Mouse (Mus musculus): Measurements from ENCODE around the gene Evi2. TPM values are rescaled to one million over a fixed set of nuclear protein-coding genes. Genes with fewer than 3 reads are reported as not detected.

The Evi2 gene
- polyA plus RNA-seq, 1 experiment from 2014 or later: 2.1 TPM

GRCm38 (mm10) chr11:79552622-79553021 lies 22.2 kb upstream of the Evi2 start:
- 88% methylated on average over 1 of the region's 1 CpGs for WGBS
- H3K36me3 ChIP-seq (ENCODE audit: control insufficient read depth, insufficient read depth, low read length): peaks cover 10% of the 10 kb centered on the region; the same call in 1 of the 2 replicates

DNA sequence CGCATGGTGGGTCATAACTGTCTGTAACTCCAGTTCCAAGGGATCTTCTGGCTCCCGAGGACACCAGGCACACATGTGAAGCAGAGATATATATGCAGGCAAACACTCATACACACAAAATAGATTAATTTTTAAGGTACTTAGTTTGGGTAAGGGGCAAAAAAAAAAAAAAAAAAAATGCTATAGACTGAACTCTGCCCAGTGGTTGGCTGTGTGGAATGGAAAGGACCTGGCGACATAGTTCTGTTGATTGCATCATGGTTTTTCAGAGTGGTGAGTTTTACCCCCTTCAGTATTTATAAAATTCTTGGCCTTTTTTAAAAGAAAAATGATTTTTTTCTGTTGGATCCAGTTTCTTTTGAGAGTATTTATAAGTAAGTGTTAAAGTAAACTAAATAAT lies 5.9 kb upstream of the Evi2 start:
- no peak overlapping the region for H3K4me3 ChIP-seq (ENCODE audit: low read depth, low read length)
- H3K9ac ChIP-seq (ENCODE audit: low read depth, low read length): no peak overlapping the region
- H3K9me3 ChIP-seq (ENCODE audit: control insufficient read depth, low read length): no peaks in the 10 kb centered on the region
- ATAC-seq (ENCODE audit: low FRiP score): no peak
- H3K4me2 ChIP-seq (replicated peaks; ENCODE audit: low read depth, low read length): no peak overlapping the region
- H3K27ac ChIP-seq (ENCODE audit: low read depth, low read length): no peak overlapping the region
- DNase-seq (ENCODE audit: low spot score): no peak
- H3K36me3 ChIP-seq (ENCODE audit: control insufficient read depth, insufficient read depth, low read length): 0 out of 2 replicates have a peak, but pooled peaks cover 2% of the 10 kb centered on the region
- H3K27me3 ChIP-seq (ENCODE audit: control insufficient read depth, insufficient read depth, low read length): no peaks in the 10 kb centered on the region
- 95% methylated on average over 3 of the region's 3 CpGs for WGBS
- H3K4me1 ChIP-seq (replicated peaks; ENCODE audit: control insufficient read depth, insufficient read depth, low read length): no peaks in the 10 kb centered on the region

More at GRCm38 (mm10) chr11:79552622-79553021, 22.2 kb upstream of the Evi2 start:
- H3K4me3 ChIP-seq (ENCODE audit: low read depth, low read length): no peak overlapping the region
- H3K27me3 ChIP-seq (ENCODE audit: control insufficient read depth, insufficient read depth, low read length): no peaks in the 10 kb centered on the region
- H3K4me1 ChIP-seq (replicated peaks; ENCODE audit: control insufficient read depth, insufficient read depth, low read length): no peaks in the 10 kb centered on the region
- no peak for ATAC-seq (ENCODE audit: low FRiP score)
- no peak for DNase-seq (ENCODE audit: low spot score)
- no peak overlapping the region for H3K4me2 ChIP-seq (replicated peaks; ENCODE audit: low read depth, low read length)
- H3K9me3 ChIP-seq (ENCODE audit: control insufficient read depth, low read length): no peaks in the 10 kb centered on the region
- H3K9ac ChIP-seq (ENCODE audit: low read depth, low read length): no peak overlapping the region
- H3K27ac ChIP-seq (ENCODE audit: low read depth, low read length): no peak overlapping the region

- H3K27me3 ChIP-seq (ENCODE audit: control insufficient read depth, insufficient read depth, low read length): no peaks in the 10 kb centered on the region
- 96% methylated on average over 4 of the region's 4 CpGs for WGBS
Observed at GRCm38 (mm10) chr11:79535554-79535953, 5.2 kb upstream of the Evi2 start.

GRCm38 (mm10) chr11:79533950-79534690 lies 3.7 kb upstream of the Evi2 start:
- no peak overlapping the region for H3K4me2 ChIP-seq (replicated peaks; ENCODE audit: low read depth, low read length)
- H3K36me3 ChIP-seq (ENCODE audit: control insufficient read depth, insufficient read depth, low read length): no peaks in the 10 kb centered on the region
- no peak overlapping the region for H3K9ac ChIP-seq (ENCODE audit: low read depth, low read length)
- no peaks in the 10 kb centered on the region for H3K9me3 ChIP-seq (ENCODE audit: control insufficient read depth, low read length)
- no peak overlapping the region for H3K27ac ChIP-seq (ENCODE audit: low read depth, low read length)
- no peaks in the 10 kb centered on the region for H3K27me3 ChIP-seq (ENCODE audit: control insufficient read depth, insufficient read depth, low read length)
- 91% methylated on average over 8 of the region's 8 CpGs for WGBS
- no peak for DNase-seq (ENCODE audit: low spot score)
- no peaks in the 10 kb centered on the region for H3K4me1 ChIP-seq (replicated peaks; ENCODE audit: control insufficient read depth, insufficient read depth, low read length)
- no peak overlapping the region for H3K4me3 ChIP-seq (ENCODE audit: low read depth, low read length)
- ATAC-seq (ENCODE audit: low FRiP score): no peak

More at GRCm38 (mm10) chr11:79535554-79535953, 5.2 kb upstream of the Evi2 start:
- H3K4me3 ChIP-seq (ENCODE audit: low read depth, low read length): no peak overlapping the region
- no peak overlapping the region for H3K4me2 ChIP-seq (replicated peaks; ENCODE audit: low read depth, low read length)
- H3K9me3 ChIP-seq (ENCODE audit: control insufficient read depth, low read length): no peaks in the 10 kb centered on the region
- DNase-seq (ENCODE audit: low spot score): no peak
- no peak overlapping the region for H3K9ac ChIP-seq (ENCODE audit: low read depth, low read length)
- no peak overlapping the region for H3K27ac ChIP-seq (ENCODE audit: low read depth, low read length)
- no peaks in the 10 kb centered on the region for H3K4me1 ChIP-seq (replicated peaks; ENCODE audit: control insufficient read depth, insufficient read depth, low read length)
- no peak for ATAC-seq (ENCODE audit: low FRiP score)
- no peaks in the 10 kb centered on the region for H3K36me3 ChIP-seq (ENCODE audit: control insufficient read depth, insufficient read depth, low read length)

DNA sequence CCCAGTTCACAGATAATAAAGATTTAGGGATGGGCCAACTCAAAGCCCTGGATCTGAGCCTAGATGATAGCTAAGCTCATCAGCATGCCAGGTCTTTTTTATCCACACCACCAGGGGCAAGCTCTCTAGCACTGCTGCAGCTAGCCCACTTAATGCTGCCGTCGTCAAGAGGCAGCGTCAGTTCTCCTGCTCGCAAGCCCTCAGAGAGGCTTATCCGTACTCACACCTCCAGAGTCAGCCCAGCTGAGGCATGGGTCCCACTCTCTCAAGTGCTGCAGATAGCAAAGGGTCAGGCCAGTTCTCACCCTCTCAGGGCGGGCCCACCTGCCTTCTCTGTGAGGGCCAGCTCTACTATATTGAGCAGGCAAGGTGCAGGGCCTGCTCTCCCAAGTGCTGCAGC lies 2.9 kb upstream of the Evi2 start:
- H3K9me3 ChIP-seq (ENCODE audit: control insufficient read depth, low read length): no peaks in the 10 kb centered on the region
- H3K36me3 ChIP-seq (ENCODE audit: control insufficient read depth, insufficient read depth, low read length): no peaks in the 10 kb centered on the region
- H3K9ac ChIP-seq (ENCODE audit: low read depth, low read length): no peak overlapping the region
- H3K4me3 ChIP-seq (ENCODE audit: low read depth, low read length): no peak overlapping the region
- no peaks in the 10 kb centered on the region for H3K27me3 ChIP-seq (ENCODE audit: control insufficient read depth, insufficient read depth, low read length)
- WGBS: 95% methylated on average over 6 of the region's 6 CpGs
- no peak overlapping the region for H3K4me2 ChIP-seq (replicated peaks; ENCODE audit: low read depth, low read length)
- no peak overlapping the region for H3K27ac ChIP-seq (ENCODE audit: low read depth, low read length)
- DNase-seq (ENCODE audit: low spot score) (no peak), ATAC-seq (ENCODE audit: low FRiP score) (no peak)
- H3K4me1 ChIP-seq (replicated peaks; ENCODE audit: control insufficient read depth, insufficient read depth, low read length): no peaks in the 10 kb centered on the region

DNA sequence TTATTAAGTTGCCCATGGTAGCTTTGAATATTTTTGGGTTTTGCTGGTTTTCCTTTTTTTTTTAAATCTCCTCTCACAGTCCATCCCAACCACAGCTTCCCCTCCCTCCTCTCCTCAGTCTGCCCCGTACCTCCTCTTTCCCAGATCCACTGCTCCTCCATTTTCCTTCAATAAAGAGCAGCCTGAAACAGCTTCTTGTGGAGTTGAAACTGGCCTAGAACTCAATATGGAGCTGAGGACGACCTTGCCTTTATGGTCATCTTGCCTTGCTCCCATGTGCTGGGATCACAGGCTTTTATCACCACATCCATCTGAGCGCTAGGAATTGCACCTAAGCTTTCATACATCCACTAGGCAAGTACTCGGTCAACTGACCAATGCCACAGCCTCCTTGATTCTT lies 1.1 kb upstream of the Evi2 start:
- no peaks in the 10 kb centered on the region for H3K4me1 ChIP-seq (replicated peaks; ENCODE audit: control insufficient read depth, insufficient read depth, low read length)
- no peaks in the 10 kb centered on the region for H3K27me3 ChIP-seq (ENCODE audit: control insufficient read depth, insufficient read depth, low read length)
- ATAC-seq (ENCODE audit: low FRiP score) (no peak), DNase-seq (ENCODE audit: low spot score) (no peak)
- no peaks in the 10 kb centered on the region for H3K36me3 ChIP-seq (ENCODE audit: control insufficient read depth, insufficient read depth, low read length)
- H3K27ac ChIP-seq (ENCODE audit: low read depth, low read length): no peak overlapping the region
- no peak overlapping the region for H3K9ac ChIP-seq (ENCODE audit: low read depth, low read length)
- no peak overlapping the region for H3K4me3 ChIP-seq (ENCODE audit: low read depth, low read length)
- H3K9me3 ChIP-seq (ENCODE audit: control insufficient read depth, low read length): no peaks in the 10 kb centered on the region
- H3K4me2 ChIP-seq (replicated peaks; ENCODE audit: low read depth, low read length): no peak overlapping the region
- 92% methylated on average over 4 of the region's 4 CpGs for WGBS

- H3K36me3 ChIP-seq (ENCODE audit: control insufficient read depth, insufficient read depth, low read length): no peaks in the 10 kb centered on the region
- DNase-seq (ENCODE audit: low spot score): no peak
- 93% methylated on average over 11 of the region's 11 CpGs for WGBS
Observed at GRCm38 (mm10) chr11:79530774-79531173, 385 bp upstream of the Evi2 start.

DNA sequence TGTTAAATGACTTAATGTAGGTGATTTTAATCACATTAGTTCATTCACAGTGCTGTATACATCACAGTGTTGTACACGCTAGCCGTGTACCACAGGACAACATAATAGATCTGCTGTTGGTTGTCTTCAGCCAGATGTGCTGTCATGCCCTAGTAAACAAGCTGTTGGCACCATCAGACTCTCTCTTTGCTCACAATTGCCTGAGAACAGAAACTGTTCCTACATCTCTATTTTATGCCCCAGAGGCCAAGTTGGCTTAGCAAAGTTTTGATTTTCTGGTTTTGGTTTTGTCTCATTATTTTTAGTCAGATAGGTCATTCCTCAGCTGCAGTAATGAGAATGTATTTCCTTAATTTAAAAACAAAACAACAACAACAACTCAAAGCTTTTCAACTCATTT lies 653 bp downstream of the Evi2 start:
- no peaks in the 10 kb centered on the region for H3K27me3 ChIP-seq (ENCODE audit: control insufficient read depth, insufficient read depth, low read length)
- H3K36me3 ChIP-seq (ENCODE audit: control insufficient read depth, insufficient read depth, low read length): no peaks in the 10 kb centered on the region
- H3K27ac ChIP-seq (ENCODE audit: low read depth, low read length): no peak overlapping the region
- DNase-seq (ENCODE audit: low spot score) (no peak), ATAC-seq (ENCODE audit: low FRiP score) (no peak)
- no peaks in the 10 kb centered on the region for H3K9me3 ChIP-seq (ENCODE audit: control insufficient read depth, low read length)
- H3K9ac ChIP-seq (ENCODE audit: low read depth, low read length): no peak overlapping the region
- H3K4me3 ChIP-seq (ENCODE audit: low read depth, low read length): no peak overlapping the region
- no peaks in the 10 kb centered on the region for H3K4me1 ChIP-seq (replicated peaks; ENCODE audit: control insufficient read depth, insufficient read depth, low read length)
- 95% methylated on average over 2 of the region's 2 CpGs for WGBS
- H3K4me2 ChIP-seq (replicated peaks; ENCODE audit: low read depth, low read length): no peak overlapping the region

More at GRCm38 (mm10) chr11:79530774-79531173, 385 bp upstream of the Evi2 start:
- ATAC-seq (ENCODE audit: low FRiP score): no peak
- H3K4me2 ChIP-seq (replicated peaks; ENCODE audit: low read depth, low read length): no peak overlapping the region
- H3K27me3 ChIP-seq (ENCODE audit: control insufficient read depth, insufficient read depth, low read length): no peaks in the 10 kb centered on the region
- H3K9me3 ChIP-seq (ENCODE audit: control insufficient read depth, low read length): no peaks in the 10 kb centered on the region
- H3K27ac ChIP-seq (ENCODE audit: low read depth, low read length): no peak overlapping the region
- H3K4me1 ChIP-seq (replicated peaks; ENCODE audit: control insufficient read depth, insufficient read depth, low read length): no peaks in the 10 kb centered on the region
- H3K4me3 ChIP-seq (ENCODE audit: low read depth, low read length): no peak overlapping the region
- H3K9ac ChIP-seq (ENCODE audit: low read depth, low read length): no peak overlapping the region

DNA sequence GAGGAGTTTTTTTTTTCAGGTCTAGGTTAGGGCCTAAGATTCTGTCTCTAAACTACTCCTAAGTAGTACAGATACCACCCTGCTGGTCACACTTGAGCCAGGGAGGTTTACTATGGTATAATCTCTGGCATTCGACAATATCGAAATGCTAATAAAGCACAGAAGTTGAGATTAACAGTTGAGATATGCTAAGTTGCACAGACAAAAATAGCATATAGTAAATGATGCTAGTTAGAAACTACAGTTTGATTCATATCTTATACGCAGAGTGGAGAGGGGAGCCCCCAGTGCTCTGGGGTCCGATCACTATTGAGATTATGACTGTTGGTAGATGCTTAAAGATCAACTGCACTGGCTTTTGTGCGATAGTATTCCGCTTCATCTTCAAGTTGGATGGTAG lies 1.2 kb downstream of the Evi2 start:
- Histone ChIP-seq H3K4me1 (replicated peaks; ENCODE audit: control insufficient read depth, insufficient read depth, low read length) (no peaks in the 10 kb centered on the region), H3K4me3 (ENCODE audit: low read depth, low read length) (no peak overlapping the region), H3K27me3 (ENCODE audit: control insufficient read depth, insufficient read depth, low read length) (no peaks in the 10 kb centered on the region), H3K4me2 (replicated peaks; ENCODE audit: low read depth, low read length) (no peak overlapping the region), H3K9me3 (ENCODE audit: control insufficient read depth, low read length) (no peaks in the 10 kb centered on the region), H3K9ac (ENCODE audit: low read depth, low read length) (no peak overlapping the region), H3K27ac (ENCODE audit: low read depth, low read length) (no peak overlapping the region), H3K36me3 (ENCODE audit: control insufficient read depth, insufficient read depth, low read length) (no peaks in the 10 kb centered on the region)
- WGBS: 97% methylated on average over 6 of the region's 6 CpGs
- no peak for ATAC-seq (ENCODE audit: low FRiP score)
- no peak for DNase-seq (ENCODE audit: low spot score)

Measured in hindbrain, embryonic 11.5 days (tissue).